In genomic region chr13:87649289-87649688, GRCm38 (mm10) we compare ENCODE assay signal across 25 mouse cellular contexts.
DNase-seq lines count a peak whose midpoint lies in the region; ATAC-seq and TF ChIP-seq lines count a peak whose summit lies in the region.
"Had no signal": no experiment of that assay in that cellular context is flagged by ENCODE, and none has a peak within 500 bp of the region (broad histone marks: within the 10 kb centered on the region; RNA-seq: fewer than 3 reads in every experiment).

No protein-coding gene starts in this region.

- no peak for TF ChIP-seq POLR2A in brain, embryonic 14.5 days (IDR thresholded peaks at IDR 0.05; ENCODE audit: borderline replicate concordance, extremely low read depth, insufficient read depth, insufficient read length, poor library complexity, severe bottlenecking)

- WGBS in forebrain, embryonic 11.5 days, result 94% methylated on average over 2 of the region's 2 CpGs
- 84% methylated on average over 2 of the region's 2 CpGs for WGBS in forebrain, embryonic 16.5 days
- 83% methylated on average over 2 of the region's 2 CpGs for WGBS in midbrain, postnatal 0 days
- WGBS in midbrain, embryonic 11.5 days, result 88% methylated on average over 2 of the region's 2 CpGs
- WGBS in hindbrain, embryonic 16.5 days, result 60% methylated on average over 2 of the region's 2 CpGs

- no peaks in the 10 kb centered on the region for H3K27me3 ChIP-seq in forebrain, embryonic 11.5 days (ENCODE audit: control insufficient read depth, insufficient read depth, low read length)
- H3K27me3 ChIP-seq in forebrain, embryonic 16.5 days (replicated peaks; ENCODE audit: control insufficient read depth, insufficient read depth, low read length), result no peaks in the 10 kb centered on the region
- H3K27me3 ChIP-seq in midbrain, postnatal 0 days (ENCODE audit: insufficient read depth, low read length), result no peaks in the 10 kb centered on the region
- H3K27me3 ChIP-seq in midbrain, embryonic 11.5 days (ENCODE audit: control insufficient read depth, insufficient read depth, low read length), result no peaks in the 10 kb centered on the region
- no peaks in the 10 kb centered on the region for H3K27me3 ChIP-seq in hindbrain, embryonic 16.5 days (replicated peaks; ENCODE audit: control insufficient read depth, insufficient read depth, low read length)
- H3K27me3 ChIP-seq: embryonic facial prominence, embryonic 12.5 days; embryonic facial prominence, embryonic 15.5 days; forebrain, embryonic 12.5 days; forebrain, embryonic 15.5 days; heart, embryonic 13.5 days had no signal

- H3K27ac ChIP-seq in forebrain, embryonic 11.5 days (ENCODE audit: low read depth, low read length), result no peak overlapping the region
- H3K27ac ChIP-seq in forebrain, embryonic 16.5 days (ENCODE audit: low read length), result no peak overlapping the region
- H3K27ac ChIP-seq in midbrain, postnatal 0 days (ENCODE audit: low read depth, low read length), result no peak overlapping the region
- H3K27ac ChIP-seq in midbrain, embryonic 11.5 days (ENCODE audit: low read depth, low read length), result no peak overlapping the region
- no peak overlapping the region for H3K27ac ChIP-seq in hindbrain, embryonic 16.5 days (ENCODE audit: low read depth, low read length)
- H3K27ac ChIP-seq: embryonic facial prominence, embryonic 12.5 days; embryonic facial prominence, embryonic 15.5 days; forebrain, embryonic 12.5 days; forebrain, embryonic 15.5 days; heart, adult 2 months; heart, embryonic 10.5 days; heart, embryonic 13.5 days had no signal

- no peak overlapping the region for H3K9ac ChIP-seq in forebrain, embryonic 11.5 days (ENCODE audit: low read length)
- no peak overlapping the region for H3K9ac ChIP-seq in forebrain, embryonic 16.5 days (replicated peaks; ENCODE audit: low read depth, low read length)
- H3K9ac ChIP-seq in midbrain, postnatal 0 days (replicated peaks; ENCODE audit: low read length, poor library complexity, severe bottlenecking), result no peak overlapping the region
- H3K9ac ChIP-seq in midbrain, embryonic 11.5 days (ENCODE audit: low read length), result no peak overlapping the region
- no peak overlapping the region for H3K9ac ChIP-seq in hindbrain, embryonic 16.5 days (ENCODE audit: low read depth, low read length)
- H3K9ac ChIP-seq: embryonic facial prominence, embryonic 12.5 days; embryonic facial prominence, embryonic 15.5 days; forebrain, embryonic 12.5 days; forebrain, embryonic 15.5 days; heart, embryonic 13.5 days had no signal

- no peaks in the 10 kb centered on the region for H3K4me1 ChIP-seq in forebrain, embryonic 11.5 days (replicated peaks; ENCODE audit: control insufficient read depth, insufficient read depth, low read length)
- no peaks in the 10 kb centered on the region for H3K4me1 ChIP-seq in forebrain, embryonic 16.5 days (replicated peaks; ENCODE audit: control insufficient read depth, insufficient read depth, low read length)
- H3K4me1 ChIP-seq in midbrain, postnatal 0 days (ENCODE audit: insufficient read depth, low read length), result no peaks in the 10 kb centered on the region
- H3K4me1 ChIP-seq in midbrain, embryonic 11.5 days (ENCODE audit: control insufficient read depth, insufficient read depth, low read length), result no peaks in the 10 kb centered on the region
- H3K4me1 ChIP-seq in hindbrain, embryonic 16.5 days (ENCODE audit: control insufficient read depth, insufficient read depth, low read depth, low read length), result no peaks in the 10 kb centered on the region
- H3K4me1 ChIP-seq: embryonic facial prominence, embryonic 12.5 days; embryonic facial prominence, embryonic 15.5 days; forebrain, embryonic 12.5 days; forebrain, embryonic 15.5 days; heart, embryonic 10.5 days; heart, embryonic 13.5 days had no signal

- no peak overlapping the region for H3K4me2 ChIP-seq in forebrain, embryonic 11.5 days (ENCODE audit: low read depth, low read length, severe bottlenecking)
- no peak overlapping the region for H3K4me2 ChIP-seq in forebrain, embryonic 16.5 days (ENCODE audit: low read length)
- H3K4me2 ChIP-seq in midbrain, postnatal 0 days (ENCODE audit: low read depth, low read length, poor library complexity, severe bottlenecking), result no peak overlapping the region
- no peak overlapping the region for H3K4me2 ChIP-seq in midbrain, embryonic 11.5 days
- H3K4me2 ChIP-seq in hindbrain, embryonic 16.5 days (ENCODE audit: low read length), result no peak overlapping the region
- H3K4me2 ChIP-seq: embryonic facial prominence, embryonic 12.5 days; embryonic facial prominence, embryonic 15.5 days; forebrain, embryonic 12.5 days; forebrain, embryonic 15.5 days; heart, embryonic 13.5 days had no signal

- H3K9me3 ChIP-seq in forebrain, embryonic 11.5 days (ENCODE audit: control insufficient read depth, low read length), result no peaks in the 10 kb centered on the region
- no peaks in the 10 kb centered on the region for H3K9me3 ChIP-seq in forebrain, embryonic 16.5 days (ENCODE audit: control insufficient read depth, low read length)
- no peaks in the 10 kb centered on the region for H3K9me3 ChIP-seq in midbrain, postnatal 0 days (ENCODE audit: low read length)
- no peaks in the 10 kb centered on the region for H3K9me3 ChIP-seq in midbrain, embryonic 11.5 days (ENCODE audit: control insufficient read depth, low read length)
- H3K9me3 ChIP-seq in hindbrain, embryonic 16.5 days (ENCODE audit: control insufficient read depth, low read length), result no peaks in the 10 kb centered on the region
- H3K9me3 ChIP-seq: embryonic facial prominence, embryonic 12.5 days; embryonic facial prominence, embryonic 15.5 days; forebrain, embryonic 12.5 days; forebrain, embryonic 15.5 days; heart, embryonic 10.5 days; heart, embryonic 13.5 days had no signal

- H3K36me3 ChIP-seq in forebrain, embryonic 11.5 days (ENCODE audit: control insufficient read depth, insufficient read depth, low read length), result no peaks in the 10 kb centered on the region
- H3K36me3 ChIP-seq in forebrain, embryonic 16.5 days (ENCODE audit: control insufficient read depth, insufficient read depth), result no peaks in the 10 kb centered on the region
- H3K36me3 ChIP-seq in midbrain, postnatal 0 days (ENCODE audit: insufficient read depth, low read length), result no peaks in the 10 kb centered on the region
- H3K36me3 ChIP-seq in midbrain, embryonic 11.5 days (ENCODE audit: control insufficient read depth, insufficient read depth, low read length), result no peaks in the 10 kb centered on the region
- no peaks in the 10 kb centered on the region for H3K36me3 ChIP-seq in hindbrain, embryonic 16.5 days (ENCODE audit: control insufficient read depth, insufficient read depth, low read length)
- H3K36me3 ChIP-seq: embryonic facial prominence, embryonic 12.5 days; embryonic facial prominence, embryonic 15.5 days; forebrain, embryonic 12.5 days; forebrain, embryonic 15.5 days; heart, embryonic 10.5 days; heart, embryonic 13.5 days had no signal

- H3K4me3 ChIP-seq in forebrain, embryonic 11.5 days (ENCODE audit: low read depth, low read length), result no peak overlapping the region
- no peak overlapping the region for H3K4me3 ChIP-seq in forebrain, embryonic 16.5 days (replicated peaks; ENCODE audit: low read length)
- H3K4me3 ChIP-seq in midbrain, postnatal 0 days (ENCODE audit: low read depth, low read length), result no peak overlapping the region
- H3K4me3 ChIP-seq in midbrain, embryonic 11.5 days (ENCODE audit: low read depth, low read length), result no peak overlapping the region
- no peak overlapping the region for H3K4me3 ChIP-seq in hindbrain, embryonic 16.5 days (ENCODE audit: low read length)
- H3K4me3 ChIP-seq: embryonic facial prominence, embryonic 12.5 days; embryonic facial prominence, embryonic 15.5 days; forebrain, embryonic 12.5 days; forebrain, embryonic 15.5 days; heart, adult 2 months; heart, embryonic 10.5 days; heart, embryonic 13.5 days had no signal

- no peak for DNase-seq in forebrain, embryonic 11.5 days (ENCODE audit: low spot score)
- peak; percentile 5 for DNase-seq in midbrain, postnatal 0 days (ENCODE audit: low spot score)
- DNase-seq in midbrain, embryonic 11.5 days (ENCODE audit: low spot score, missing footprints), result no peak
- peak; percentile 14 for DNase-seq in brain, embryonic 14.5 days (ENCODE audit: low read depth)
- DNase-seq in urinary bladder, postnatal 10 days (ENCODE audit: low spot score), result no peak
- no peak for DNase-seq in kidney, adult 11 months
- DNase-seq: adrenal gland, adult 8-10 months; adrenal gland, postnatal 25 days; cerebellum, adult 2 months; cerebellum, adult 9-11 months; cerebellum, postnatal 25 days; gastrocnemius, postnatal 10 days; gastrocnemius, postnatal 36 days; heart, adult 2 months; heart, postnatal 14 days; heart, postnatal 4 days had no signal

- ATAC-seq in forebrain, embryonic 11.5 days (replicated peaks; ENCODE audit: low FRiP score), result 0 out of 2 replicates have a peak, but pooled peaks have one; percentile 42
- ATAC-seq in forebrain, embryonic 16.5 days, result no peak
- ATAC-seq in midbrain, postnatal 0 days (ENCODE audit: low FRiP score), result no peak
- no peak for ATAC-seq in midbrain, embryonic 11.5 days (ENCODE audit: low FRiP score)
- peak; percentile 60; the same call in 1 of the 2 replicates for ATAC-seq in hindbrain, embryonic 16.5 days
- ATAC-seq: activated CD4-positive, CD25-positive, alpha-beta regulatory T cell, adult 4 months; forebrain, embryonic 15.5 days had no signal

- no peak for TF ChIP-seq CTCF in midbrain, postnatal 0 days (IDR thresholded peaks at IDR 0.05)
- no peak for TF ChIP-seq CTCF in brain, embryonic 14.5 days (IDR thresholded peaks at IDR 0.05; ENCODE audit: borderline replicate concordance, extremely low read depth, insufficient read depth, insufficient read length)

Comparison
In these comparisons a context has a peak if more than half of its experiments do, and no peak if none do; other contexts are left out.
1. ATAC-seq: peak in forebrain, embryonic 11.5 days (single experiment) and hindbrain, embryonic 16.5 days (single experiment); none in forebrain, embryonic 16.5 days (single experiment), midbrain, postnatal 0 days (single experiment) and midbrain, embryonic 11.5 days (single experiment).
2. DNase-seq: peak in midbrain, postnatal 0 days (single experiment) and brain, embryonic 14.5 days (single experiment); none in forebrain, embryonic 11.5 days (single experiment), midbrain, embryonic 11.5 days (single experiment), urinary bladder, postnatal 10 days (single experiment) and kidney, adult 11 months (single experiment).